Mouse (Mus musculus): Measurements from ENCODE around the gene Sept7. TPM values are rescaled to one million over a fixed set of nuclear protein-coding genes. Genes with fewer than 3 reads are reported as not detected.
"Not testable (repeated sequence)": the region's sequence is repeated elsewhere in the genome, so short reads cannot be mapped to it uniquely, and the experiment has no call there.

Gene Sept7
- polyA plus RNA-seq, 1 experiment from 2014 or later = 272 TPM

- H3K27ac ChIP-seq = no peak overlapping the region
- no peak overlapping the region for H3K4me3 ChIP-seq (replicated peaks)
- H3K27me3 ChIP-seq = no peaks in the 10 kb centered on the region
- no peaks in the 10 kb centered on the region for H3K4me1 ChIP-seq (replicated peaks)
- H3K4me2 ChIP-seq = no peak overlapping the region
- H3K9ac ChIP-seq (replicated peaks) = no peak overlapping the region
- no peaks in the 10 kb centered on the region for H3K9me3 ChIP-seq
- no peak for ATAC-seq (ENCODE audit: insufficient number of reproducible peaks, insufficient read depth, low FRiP score, low TSS enrichment, low read depth)
- 90% methylated on average over 10 of the region's 10 CpGs for WGBS
- no peaks in the 10 kb centered on the region for H3K36me3 ChIP-seq
Observed at GRCm38 (mm10) chr9:25230213-25231039, 21.8 kb upstream of the Sept7 start.

- Histone ChIP-seq H3K27me3 (no peaks in the 10 kb centered on the region), H3K27ac (no peak overlapping the region), H3K4me1 (replicated peaks) (no peaks in the 10 kb centered on the region), H3K4me2 (no peak overlapping the region), H3K36me3 (no peaks in the 10 kb centered on the region), H3K9ac (replicated peaks) (no peak overlapping the region), H3K4me3 (replicated peaks) (no peak overlapping the region), H3K9me3 (no peaks in the 10 kb centered on the region)
- WGBS = 76% methylated on average over 3 of the region's 3 CpGs
- no peak for ATAC-seq (ENCODE audit: insufficient number of reproducible peaks, insufficient read depth, low FRiP score, low TSS enrichment, low read depth)
Observed at GRCm38 (mm10) chr9:25241065-25241464, 11.2 kb upstream of the Sept7 start.

GRCm38 (mm10) chr9:25241783-25242182 is 10.5 kb upstream of the Sept7 start:
- not testable (repeated sequence) for H3K4me1 ChIP-seq (replicated peaks); H3K27me3 ChIP-seq; H3K4me3 ChIP-seq (replicated peaks); H3K27ac ChIP-seq; H3K9me3 ChIP-seq; H3K4me2 ChIP-seq; H3K9ac ChIP-seq (replicated peaks); H3K36me3 ChIP-seq; ATAC-seq (ENCODE audit: insufficient number of reproducible peaks, insufficient read depth, low FRiP score, low TSS enrichment, low read depth)
- WGBS = 93% methylated on average over 5 of the region's 5 CpGs

- Histone ChIP-seq H3K36me3 (no peaks in the 10 kb centered on the region), H3K4me2 (no peak overlapping the region), H3K27ac (no peak overlapping the region), H3K9ac (replicated peaks) (no peak overlapping the region), H3K9me3 (no peaks in the 10 kb centered on the region), H3K4me3 (replicated peaks) (no peak overlapping the region), H3K27me3 (no peaks in the 10 kb centered on the region), H3K4me1 (replicated peaks) (no peaks in the 10 kb centered on the region)
- WGBS = 95% methylated on average over 3 of the region's 3 CpGs
- ATAC-seq (ENCODE audit: insufficient number of reproducible peaks, insufficient read depth, low FRiP score, low TSS enrichment, low read depth) = no peak
Observed at GRCm38 (mm10) chr9:25242266-25242665, 10.0 kb upstream of the Sept7 start.

DNA sequence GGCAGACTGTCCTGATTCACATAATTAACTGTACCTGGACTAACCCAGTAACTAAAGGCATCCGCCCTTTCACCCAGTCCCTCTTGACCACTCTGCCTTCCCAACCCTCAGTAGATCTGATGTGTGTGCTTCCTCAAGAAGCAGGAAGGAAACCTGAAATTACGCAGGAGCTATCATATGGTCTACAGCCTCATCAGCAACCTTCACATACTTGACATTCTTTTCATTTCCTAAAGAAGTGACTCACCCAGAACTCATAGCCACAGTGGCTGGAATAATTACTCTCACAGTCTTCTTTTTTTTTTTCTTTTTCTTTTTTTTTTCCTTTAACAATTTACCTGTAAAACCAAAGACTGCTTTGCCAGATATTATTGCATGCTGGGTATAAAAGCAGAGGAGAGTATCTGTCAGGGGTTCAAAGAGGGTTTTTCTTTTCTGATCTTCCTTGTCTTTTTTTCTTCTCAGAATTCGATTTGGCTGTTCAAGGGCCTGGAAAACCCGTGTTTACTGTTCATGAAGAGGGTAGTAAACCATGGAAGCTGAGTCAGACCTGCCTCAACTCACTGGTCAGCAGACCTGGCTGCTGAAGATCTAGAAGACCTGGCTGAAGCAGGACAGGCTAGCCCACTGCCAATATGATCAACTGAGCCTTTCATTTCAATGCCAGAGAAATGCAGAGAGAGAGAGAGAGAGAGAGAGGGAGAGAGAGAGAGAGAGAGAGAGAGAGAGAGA is 8.1 kb upstream of the Sept7 start:
- no peaks in the 10 kb centered on the region for H3K9me3 ChIP-seq
- no peak for ATAC-seq (ENCODE audit: insufficient number of reproducible peaks, insufficient read depth, low FRiP score, low TSS enrichment, low read depth)
- H3K4me3 ChIP-seq (replicated peaks) = no peak overlapping the region
- H3K36me3 ChIP-seq = no peaks in the 10 kb centered on the region
- 65% methylated on average over 4 of the region's 4 CpGs for WGBS
- H3K9ac ChIP-seq (replicated peaks) = no peak overlapping the region
- H3K4me2 ChIP-seq = no peak overlapping the region
- no peaks in the 10 kb centered on the region for H3K27me3 ChIP-seq
- no peak overlapping the region for H3K27ac ChIP-seq
- no peaks in the 10 kb centered on the region for H3K4me1 ChIP-seq (replicated peaks)

DNA sequence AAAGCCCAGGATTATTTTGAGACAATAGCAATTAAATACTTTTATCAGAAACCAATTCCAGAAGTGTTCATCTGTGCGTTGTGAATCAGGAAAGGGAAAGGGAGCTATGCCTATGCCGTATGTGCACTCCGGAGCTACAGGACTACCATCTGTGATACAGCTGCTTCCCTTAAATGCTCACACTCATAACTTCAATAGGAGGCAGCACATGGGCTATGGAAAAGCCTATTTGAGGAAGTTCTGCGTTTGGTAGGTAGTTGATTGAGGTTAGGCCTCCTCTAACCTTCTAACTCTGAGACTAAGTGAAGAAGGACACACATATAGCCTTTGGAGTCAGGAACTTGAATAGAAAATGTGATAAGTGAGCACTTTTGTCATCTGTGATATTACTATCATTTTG is 7.1 kb upstream of the Sept7 start:
- Histone ChIP-seq H3K4me1 (replicated peaks) (no peaks in the 10 kb centered on the region), H3K9me3 (no peaks in the 10 kb centered on the region), H3K36me3 (no peaks in the 10 kb centered on the region), H3K9ac (replicated peaks) (no peak overlapping the region), H3K27ac (no peak overlapping the region), H3K4me3 (replicated peaks) (no peak overlapping the region), H3K27me3 (no peaks in the 10 kb centered on the region), H3K4me2 (no peak overlapping the region)
- WGBS = 80% methylated on average over 4 of the region's 4 CpGs
- ATAC-seq (ENCODE audit: insufficient number of reproducible peaks, insufficient read depth, low FRiP score, low TSS enrichment, low read depth) = no peak

GRCm38 (mm10) chr9:25246508-25246907 is 5.7 kb upstream of the Sept7 start:
- Histone ChIP-seq H3K27ac (no peak overlapping the region), H3K9me3 (no peaks in the 10 kb centered on the region), H3K4me3 (replicated peaks) (no peak overlapping the region)

DNA sequence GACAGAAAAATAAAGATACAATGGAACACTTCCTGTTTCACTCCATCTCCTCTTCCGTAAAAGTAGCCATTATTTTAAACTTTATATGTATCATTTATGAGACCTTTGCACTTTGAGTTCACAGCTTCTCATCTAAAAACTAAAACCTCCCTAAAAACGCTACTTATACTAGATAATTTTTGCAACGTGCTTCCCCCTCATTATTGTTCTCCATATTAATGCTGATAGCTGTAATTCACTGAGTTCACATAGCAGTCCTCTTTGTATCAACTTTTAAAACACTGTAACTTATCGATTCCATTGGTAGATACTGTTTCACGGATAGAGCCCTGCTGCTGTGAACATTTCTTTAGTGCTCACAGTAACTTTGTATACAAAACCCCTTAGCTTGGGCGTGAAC is 1.1 kb upstream of the Sept7 start:
- H3K4me2 ChIP-seq = peak overlapping the region; percentile 78
- peak overlapping the region; percentile 97 for H3K4me3 ChIP-seq (replicated peaks)
- no peaks in the 10 kb centered on the region for H3K9me3 ChIP-seq
- WGBS = 13% methylated on average over 6 of the region's 6 CpGs
- H3K36me3 ChIP-seq = no peaks in the 10 kb centered on the region
- H3K4me1 ChIP-seq (replicated peaks) = peaks cover 19% of the 10 kb centered on the region
- no peak for ATAC-seq (ENCODE audit: insufficient number of reproducible peaks, insufficient read depth, low FRiP score, low TSS enrichment, low read depth)
- H3K9ac ChIP-seq (replicated peaks) = peak overlapping the region; percentile 97
- H3K27me3 ChIP-seq = no peaks in the 10 kb centered on the region
- peak overlapping the region; percentile 100 for H3K27ac ChIP-seq

More at GRCm38 (mm10) chr9:25246508-25246907, 5.7 kb upstream of the Sept7 start:
- Histone ChIP-seq H3K4me1 (replicated peaks) (peaks cover 3% of the 10 kb centered on the region; the same call in 1 of the 2 replicates), H3K4me2 (no peak overlapping the region), H3K9ac (replicated peaks) (no peak overlapping the region), H3K27me3 (no peaks in the 10 kb centered on the region), H3K36me3 (no peaks in the 10 kb centered on the region)
- 90% methylated on average over 3 of the region's 3 CpGs for WGBS
- no peak for ATAC-seq (ENCODE audit: insufficient number of reproducible peaks, insufficient read depth, low FRiP score, low TSS enrichment, low read depth)

DNA sequence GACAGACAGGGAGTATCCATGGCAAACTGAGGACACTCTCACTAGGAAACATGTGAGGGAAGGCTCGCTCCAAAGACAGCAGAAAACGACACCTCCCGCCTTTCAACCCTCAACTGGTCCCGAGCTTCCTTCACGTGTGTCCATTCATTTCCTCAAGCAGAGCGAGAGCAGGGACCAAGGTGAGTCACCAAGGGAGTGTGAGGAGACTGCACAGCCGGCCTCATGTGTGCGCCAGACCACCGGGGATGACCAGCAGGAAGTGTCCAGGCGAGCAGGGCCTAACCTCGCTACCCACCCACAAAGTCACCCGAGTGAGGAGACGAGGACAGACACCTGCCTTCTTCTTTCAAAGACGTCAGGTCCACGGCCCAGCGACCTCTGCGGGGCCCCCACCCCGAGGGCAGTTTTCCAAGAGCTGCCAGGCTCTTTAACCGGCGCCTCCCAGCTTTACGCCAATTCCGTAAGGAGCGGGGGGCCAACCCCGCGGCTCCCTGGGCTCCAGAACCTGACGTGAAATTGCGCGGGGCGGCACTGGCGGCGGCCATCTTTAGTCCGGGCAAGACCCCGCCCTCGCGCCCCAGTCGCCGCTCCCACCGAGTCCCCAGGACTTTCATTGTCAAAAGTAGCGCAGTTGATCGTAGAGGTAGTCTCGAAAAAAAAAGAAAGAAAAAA is 492 bp upstream of the Sept7 start:
- H3K4me3 ChIP-seq (replicated peaks) = peak overlapping the region; percentile 97
- no peaks in the 10 kb centered on the region for H3K36me3 ChIP-seq
- H3K27me3 ChIP-seq = no peaks in the 10 kb centered on the region
- peak overlapping the region; percentile 100 for H3K27ac ChIP-seq
- no peaks in the 10 kb centered on the region for H3K9me3 ChIP-seq
- WGBS = under 1% methylated on average over 41 of the region's 41 CpGs
- peaks cover 19% of the 10 kb centered on the region for H3K4me1 ChIP-seq (replicated peaks)
- H3K4me2 ChIP-seq = peak overlapping the region; percentile 78
- peak; percentile 89 for ATAC-seq (ENCODE audit: insufficient number of reproducible peaks, insufficient read depth, low FRiP score, low TSS enrichment, low read depth)
- H3K9ac ChIP-seq (replicated peaks) = peak overlapping the region; percentile 97

DNA sequence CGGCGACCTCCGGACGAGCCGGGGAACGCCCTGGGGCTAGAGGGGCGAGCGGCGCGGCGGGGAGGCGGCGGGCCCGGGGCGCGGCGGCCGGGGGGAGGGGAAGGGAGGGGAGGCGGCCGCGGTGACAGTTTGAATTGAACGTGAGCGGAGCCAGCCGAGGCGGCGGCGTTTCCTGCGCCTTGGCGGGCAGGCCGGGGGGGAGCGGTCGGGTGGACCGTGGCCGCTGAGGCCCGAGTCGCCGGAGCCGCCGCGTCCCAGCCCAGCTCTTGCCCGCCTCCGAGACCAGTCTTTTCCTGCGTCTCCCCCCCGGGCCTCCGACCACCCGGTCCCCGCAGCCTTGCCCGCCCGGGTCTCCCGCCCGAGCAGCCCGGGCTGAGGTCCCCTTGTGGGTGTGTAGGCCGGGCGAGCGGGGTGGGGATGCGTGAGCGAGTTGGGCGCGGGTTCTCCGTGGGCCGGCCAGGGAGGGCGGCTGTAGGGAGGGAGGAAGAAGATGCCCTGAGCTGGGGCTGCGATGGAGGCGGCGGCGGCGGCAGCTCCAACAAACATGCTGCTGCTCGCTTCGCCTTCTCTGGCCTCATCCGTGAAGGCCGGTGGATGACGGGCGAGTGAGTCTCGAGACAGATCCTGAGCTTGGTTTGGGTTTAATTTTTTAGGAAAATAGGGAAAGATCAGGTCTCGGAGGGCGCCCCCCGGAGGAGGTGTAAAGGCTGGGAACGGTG is 679 bp downstream of the Sept7 start:
- peaks cover 19% of the 10 kb centered on the region for H3K4me1 ChIP-seq (replicated peaks)
- ATAC-seq (ENCODE audit: insufficient number of reproducible peaks, insufficient read depth, low FRiP score, low TSS enrichment, low read depth) = peak; percentile 29

DNA sequence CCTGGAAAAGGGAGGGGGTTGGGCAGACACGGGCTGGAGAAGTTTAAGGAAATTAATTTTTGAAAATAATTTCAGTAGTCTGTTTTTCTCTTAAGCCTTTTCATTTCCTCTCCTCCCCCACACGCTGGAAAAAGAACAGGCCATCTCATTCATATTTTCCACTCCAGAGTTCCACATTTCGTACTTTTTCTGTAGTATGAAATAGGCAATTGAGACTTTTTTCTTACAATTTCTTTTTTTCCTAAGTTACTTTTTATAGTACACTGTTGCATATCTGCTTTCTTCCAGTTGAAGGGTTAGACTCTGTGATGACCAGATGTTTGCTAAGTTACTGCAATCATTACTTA is 1.2 kb downstream of the Sept7 start:
- no peaks in the 10 kb centered on the region for H3K9me3 ChIP-seq
- WGBS = 11% methylated on average over 3 of the region's 3 CpGs
- no peaks in the 10 kb centered on the region for H3K36me3 ChIP-seq
- H3K9ac ChIP-seq (replicated peaks) = peak overlapping the region; percentile 97
- H3K4me1 ChIP-seq (replicated peaks) = peaks cover 19% of the 10 kb centered on the region
- no peaks in the 10 kb centered on the region for H3K27me3 ChIP-seq
- peak overlapping the region; percentile 78 for H3K4me2 ChIP-seq
- peak overlapping the region; percentile 97 for H3K4me3 ChIP-seq (replicated peaks)
- peak overlapping the region; percentile 100 for H3K27ac ChIP-seq
- no peak for ATAC-seq (ENCODE audit: insufficient number of reproducible peaks, insufficient read depth, low FRiP score, low TSS enrichment, low read depth)

More for the DNA sequence above, 679 bp downstream of the Sept7 start:
- no peaks in the 10 kb centered on the region for H3K27me3 ChIP-seq
- no peaks in the 10 kb centered on the region for H3K9me3 ChIP-seq
- H3K27ac ChIP-seq = peak overlapping the region; percentile 100
- under 1% methylated on average over 65 of the region's 78 CpGs for WGBS
- H3K9ac ChIP-seq (replicated peaks) = peak overlapping the region; percentile 97
- H3K4me2 ChIP-seq = peak overlapping the region; percentile 78
- H3K36me3 ChIP-seq = no peaks in the 10 kb centered on the region
- H3K4me3 ChIP-seq (replicated peaks) = peak overlapping the region; percentile 97
